Mouse (Mus musculus) cerebellum, adult 2 months (tissue): ENCODE measurements around the gene Bbox1. TPM values are rescaled to one million over a fixed set of nuclear protein-coding genes. Genes with fewer than 3 reads are reported as not detected.
A peak's percentile ranks its signal among the peaks of the same experiment; 100 is the strongest.

Experiments
- DNase-seq, 2 experiments: peaks; one replicate each; pipeline ENCODE4 v3.0.0; 2021
- H3K27ac ChIP-seq: fragments of 200-500 bp; 2 replicates; pipeline ENCODE4 v1.5.1; 2012; ENCODE audit warnings: low read length, control low read depth, inconsistent platforms; ENCODE audit not compliant: insufficient read depth
- H3K27me3 ChIP-seq: fragments of 200-500 bp; 2 replicates; pipeline ENCODE4 v1.6.1; 2012; ENCODE audit warnings: inconsistent platforms, mild to moderate bottlenecking, low read length, moderate library complexity; ENCODE audit not compliant: control insufficient read depth, insufficient read depth
- H3K4me1 ChIP-seq: fragments of 200-500 bp; 2 replicates; pipeline ENCODE4 v1.6.1; 2011; ENCODE audit warnings: low read length; ENCODE audit not compliant: control insufficient read depth, insufficient read depth
- H3K4me3 ChIP-seq: fragments of 200-500 bp; replicated peaks from 2 replicates; pipeline ENCODE3; 2011; ENCODE audit warnings: mild to moderate bottlenecking, low read depth, low read length, control low read depth; ENCODE audit not compliant: insufficient read depth
- CTCF ChIP-seq: fragments of 200-500 bp; IDR thresholded peaks from 2 replicates; pipeline ENCODE4 v1.5.1; 2011; ENCODE audit warnings: low read depth, mild to moderate bottlenecking, control low read depth, low read length, moderate library complexity, borderline replicate concordance; ENCODE audit not compliant: insufficient read depth
- POLR2A ChIP-seq: fragments of 200-500 bp; IDR thresholded peaks from 2 replicates; pipeline ENCODE4 v1.6.1; 2011; ENCODE audit warnings: low read length, control low read depth, borderline replicate concordance; ENCODE audit not compliant: insufficient read depth
- WGBS: fragments of 180-500 bp; shearing (Covaris S2); methylation state at CpG from one replicate; pipeline ENCODE4 v1.1.7; 2018; 5-methylcytosine and 5-hydroxymethylcytosine counted together
- polyA plus RNA-seq: library from polyadenylated mRNA; depleted of rRNA; stranded (reverse); fragments of >200 nt; gene quantifications from 2 replicates; pipeline ENCODE4 v1.2.3, GENCODE M21; 2012

Gene Bbox1
- polyA plus RNA-seq, 1 experiment = 10.0 TPM

- no peak overlapping the region for H3K27ac ChIP-seq
- TF ChIP-seq CTCF = peak; percentile 36; the same call in 1 of the 2 replicates
- no peak for TF ChIP-seq POLR2A
- no peaks in the 10 kb centered on the region for H3K27me3 ChIP-seq
- 24% methylated on average over 15 of the region's 15 CpGs for WGBS
- H3K4me3 ChIP-seq = no peak overlapping the region
- peak; percentile 18 to 45 for DNase-seq
- H3K4me1 ChIP-seq = no peaks in the 10 kb centered on the region; the same call in 1 of the 2 replicates
Observed at GRCm38 (mm10) chr2:110229143-110230087, 84.9 kb downstream of the Bbox1 start.

DNA sequence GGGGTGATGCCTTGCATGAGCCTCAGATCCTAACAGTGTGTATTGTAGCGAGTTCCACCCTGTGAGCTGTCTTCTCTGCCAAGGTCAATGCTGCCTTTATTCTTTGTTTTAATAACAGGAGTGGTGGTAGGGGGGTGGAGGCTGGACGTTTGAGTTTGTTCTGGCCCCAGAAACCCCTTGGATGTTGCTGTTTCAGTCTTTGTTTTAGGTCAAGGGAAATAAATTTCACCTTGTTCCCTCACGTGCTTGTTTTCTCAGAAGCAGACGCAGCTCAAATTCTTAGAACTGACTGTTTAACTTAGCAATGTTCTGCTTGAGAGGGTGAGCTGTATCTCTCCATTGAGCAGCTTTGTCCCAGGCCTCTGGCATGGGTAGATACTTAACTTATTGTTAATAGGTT lies 87.9 kb downstream of the Bbox1 start:
- H3K4me1 ChIP-seq = no peaks in the 10 kb centered on the region; the same call in 1 of the 2 replicates

DNA sequence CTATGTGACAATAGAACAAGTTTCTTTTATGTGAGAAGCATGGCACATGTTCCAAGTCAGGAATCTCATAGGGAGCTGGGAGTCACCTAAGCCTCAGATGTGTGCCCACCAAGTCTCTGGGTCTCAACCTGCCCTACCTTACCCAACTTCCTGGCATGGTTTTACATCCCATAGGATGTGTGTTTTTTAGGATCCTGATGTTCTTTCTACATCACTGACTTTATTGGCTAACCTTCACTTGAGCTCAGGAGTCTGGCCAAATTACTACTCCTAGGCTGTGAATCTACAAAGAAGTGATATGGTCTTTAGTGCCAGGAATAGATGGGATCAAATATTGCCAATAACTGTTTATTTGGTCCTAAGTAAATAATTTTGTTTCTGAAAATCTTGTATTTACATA lies 88.4 kb downstream of the Bbox1 start:
- H3K4me3 ChIP-seq = no peak overlapping the region
- H3K27ac ChIP-seq = no peak overlapping the region
- no peaks in the 10 kb centered on the region; the same call in 1 of the 2 replicates for H3K4me1 ChIP-seq
- no peak for DNase-seq
- no peaks in the 10 kb centered on the region for H3K27me3 ChIP-seq
- no peak for TF ChIP-seq POLR2A
- no peak for TF ChIP-seq CTCF

More for the DNA sequence above, 87.9 kb downstream of the Bbox1 start:
- H3K27me3 ChIP-seq = no peaks in the 10 kb centered on the region
- no peak overlapping the region for H3K27ac ChIP-seq
- 64% methylated on average over 4 of the region's 4 CpGs for WGBS
- DNase-seq = no peak
- TF ChIP-seq CTCF = no peak
- no peak for TF ChIP-seq POLR2A
- no peak overlapping the region for H3K4me3 ChIP-seq

- DNase-seq = no peak
- no peak overlapping the region for H3K4me3 ChIP-seq
- WGBS = 44% methylated on average over 2 of the region's 2 CpGs
- H3K27ac ChIP-seq = no peak overlapping the region
- TF ChIP-seq CTCF (no peak), POLR2A (no peak)
- H3K27me3 ChIP-seq = no peaks in the 10 kb centered on the region
- H3K4me1 ChIP-seq = no peaks in the 10 kb centered on the region
Observed at GRCm38 (mm10) chr2:110222793-110223192, 91.6 kb downstream of the Bbox1 start.

- no peak for DNase-seq
Observed at GRCm38 (mm10) chr2:110220492-110220891, 93.9 kb downstream of the Bbox1 start.

GRCm38 (mm10) chr2:110215685-110216058 lies 98.7 kb downstream of the Bbox1 start:
- Histone ChIP-seq H3K27ac (no peak overlapping the region), H3K27me3 (no peaks in the 10 kb centered on the region), H3K4me3 (no peak overlapping the region), H3K4me1 (no peaks in the 10 kb centered on the region)
- WGBS = 80% methylated on average over 3 of the region's 3 CpGs
- DNase-seq = no peak
- TF ChIP-seq POLR2A = no peak

More at GRCm38 (mm10) chr2:110220492-110220891, 93.9 kb downstream of the Bbox1 start:
- TF ChIP-seq CTCF (no peak), POLR2A (no peak)
- Histone ChIP-seq H3K27me3 (no peaks in the 10 kb centered on the region), H3K4me3 (no peak overlapping the region), H3K27ac (no peak overlapping the region), H3K4me1 (no peaks in the 10 kb centered on the region)
- 74% methylated on average over 1 of the region's 1 CpGs for WGBS

- no peak for DNase-seq
- no peaks in the 10 kb centered on the region for H3K27me3 ChIP-seq
- H3K4me1 ChIP-seq = no peaks in the 10 kb centered on the region
- no peak for TF ChIP-seq CTCF
- 69% methylated on average over 9 of the region's 9 CpGs for WGBS
- no peak overlapping the region for H3K27ac ChIP-seq
- H3K4me3 ChIP-seq = no peak overlapping the region
Observed at GRCm38 (mm10) chr2:110214991-110215684, 99.2 kb downstream of the Bbox1 start.
